Mouse (Mus musculus) kidney, adult 2 months (tissue): Measurements from ENCODE around the gene Ric8b.

Experiments used
- CTCF ChIP-seq: fragments of 200-500 bp; conservative IDR thresholded peaks from 2 replicates; pipeline ENCODE4 v1.5.1; 2011; ENCODE audit warnings: low read depth, mild to moderate bottlenecking, control low read depth, low read length, moderate library complexity, mixed read lengths; ENCODE audit not compliant: insufficient read depth, insufficient read length
- POLR2A ChIP-seq: fragments of 200-500 bp; IDR thresholded peaks from one replicate; pipeline ENCODE4 v1.6.1; 2011; ENCODE audit warnings: low read depth, low read length, control low read depth

DNA sequence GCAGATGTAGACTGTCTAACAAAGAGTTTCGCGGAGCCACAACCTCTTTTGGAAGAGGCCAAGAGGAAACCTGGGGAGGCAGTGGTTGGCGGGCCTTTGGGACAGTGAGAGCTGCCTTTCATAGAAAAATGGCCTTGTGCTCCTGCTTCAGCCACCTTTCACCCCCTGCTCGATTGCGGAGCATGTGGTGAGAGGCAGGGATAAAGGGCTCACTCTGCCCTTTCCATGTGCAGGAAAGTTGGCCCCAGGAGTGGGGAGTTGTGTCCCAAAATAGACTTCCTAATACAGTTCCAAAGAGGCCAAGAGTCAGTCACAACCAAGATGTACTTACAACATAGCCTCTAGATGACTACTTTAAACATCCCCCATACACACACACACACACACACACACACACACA, 15.7 kb upstream of the Ric8b start:
- TF ChIP-seq POLR2A (no peak), CTCF (no peak)
